Mouse (Mus musculus): ENCODE data around the gene Ccdc61. TPM values are rescaled to one million over a fixed set of nuclear protein-coding genes. Genes with fewer than 3 reads are reported as not detected.
A peak's percentile ranks its signal among the peaks of the same experiment; 100 is the strongest.

The Ccdc61 gene
- polyA plus RNA-seq, 1 experiment from 2014 or later = 32.9 TPM

DNA sequence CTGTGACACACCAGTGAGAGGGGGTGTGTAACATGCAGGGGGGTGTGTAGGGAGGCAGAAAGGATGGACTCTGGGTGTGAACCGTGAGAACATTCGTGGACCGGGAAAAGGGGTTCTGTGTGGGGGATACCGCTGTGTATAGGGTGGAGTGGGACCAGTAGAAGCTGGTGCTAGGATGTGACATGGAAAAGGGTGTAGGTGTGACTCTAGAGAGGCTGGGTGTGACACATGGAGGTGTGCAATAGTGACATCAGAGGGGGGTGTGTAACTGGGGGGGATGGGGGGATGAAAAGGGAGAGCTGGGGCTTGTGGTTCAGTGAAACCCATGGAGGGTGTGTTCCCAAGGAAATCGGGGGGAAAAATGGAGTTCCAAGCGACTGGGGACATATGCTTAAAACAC, 16.7 kb upstream of the Ccdc61 start:
- H3K27me3 ChIP-seq (replicated peaks) = no peaks in the 10 kb centered on the region; the same call in 1 of the 2 replicates
- H3K27ac ChIP-seq = peak overlapping the region; percentile 77; the same call in 1 of the 2 replicates
- no peaks in the 10 kb centered on the region for H3K36me3 ChIP-seq
- peak overlapping the region; percentile 92 for H3K4me3 ChIP-seq
- H3K4me2 ChIP-seq (replicated peaks) = peak overlapping the region; percentile 77
- H3K9ac ChIP-seq = peak overlapping the region; percentile 99
- WGBS = 54% methylated on average over 6 of the region's 6 CpGs
- no peak for ATAC-seq (ENCODE audit: low FRiP score, low read depth)
- no peaks in the 10 kb centered on the region for H3K9me3 ChIP-seq
- peaks cover 63% of the 10 kb centered on the region for H3K4me1 ChIP-seq

GRCm38 (mm10) chr7:18926041-18926790, 16.0 kb upstream of the Ccdc61 start:
- H3K9ac ChIP-seq = peak overlapping the region; percentile 99
- 2% methylated on average over 40 of the region's 42 CpGs for WGBS
- peak overlapping the region; percentile 77 for H3K27ac ChIP-seq
- ATAC-seq (ENCODE audit: low FRiP score, low read depth) = peak; percentile 19
- no peaks in the 10 kb centered on the region for H3K9me3 ChIP-seq
- no peaks in the 10 kb centered on the region for H3K36me3 ChIP-seq
- peak overlapping the region; percentile 77 for H3K4me2 ChIP-seq (replicated peaks)
- peak overlapping the region; percentile 92 for H3K4me3 ChIP-seq
- peaks cover 68% of the 10 kb centered on the region for H3K4me1 ChIP-seq
- H3K27me3 ChIP-seq (replicated peaks) = no peaks in the 10 kb centered on the region; the same call in 1 of the 2 replicates

DNA sequence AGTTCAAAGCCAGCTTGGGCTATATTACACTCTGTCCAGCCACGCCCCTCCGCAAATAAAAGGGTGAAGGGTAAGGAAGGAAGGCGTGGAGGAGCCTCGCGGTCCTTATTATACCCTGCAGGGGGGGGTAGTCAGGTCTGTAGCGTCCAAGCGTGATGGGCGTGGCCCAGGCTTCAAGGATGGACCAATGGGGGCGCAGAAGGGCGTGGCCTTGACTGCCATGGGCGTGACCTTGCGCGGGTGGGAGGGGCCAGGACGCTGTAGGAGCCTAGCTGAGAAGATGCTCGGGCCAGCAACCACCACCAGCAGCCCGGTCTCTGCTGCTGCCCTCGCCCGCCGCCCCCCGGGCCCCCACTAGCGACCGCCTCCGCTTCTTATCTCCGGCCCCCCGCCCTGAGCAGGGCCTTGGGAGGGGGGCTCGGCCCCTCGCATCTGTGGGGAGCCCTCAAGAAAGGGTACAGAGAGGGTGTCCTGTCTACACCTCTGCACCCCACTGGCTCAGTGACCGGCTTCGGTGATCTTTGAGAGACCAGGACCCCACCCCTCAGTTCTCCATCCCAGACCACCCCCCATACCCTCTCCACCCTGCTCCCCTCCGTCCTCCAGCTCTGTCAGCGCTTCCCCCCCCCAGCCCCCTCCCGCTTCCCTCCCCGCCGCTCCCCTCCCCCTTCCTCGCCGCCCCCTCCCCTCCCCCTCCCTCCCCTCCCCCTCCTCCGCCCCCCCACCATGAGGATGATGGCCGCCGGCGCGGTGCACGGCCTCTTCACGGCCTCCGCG, 15.1 kb upstream of the Ccdc61 start, which contains the start of gene Nova2:
Gene Nova2 (plus strand): TSS at position 727 of the 777 bp plus-strand sequence.
- Histone ChIP-seq H3K4me1 (peaks cover 72% of the 10 kb centered on the region), H3K36me3 (no peaks in the 10 kb centered on the region), H3K4me3 (peak within 1 kb of the TSS; percentile 92), H3K4me2 (replicated peaks) (peak within 1 kb of the TSS; percentile 77), H3K27me3 (replicated peaks) (no peaks in the 10 kb centered on the region; the same call in 1 of the 2 replicates), H3K9ac (peak within 1 kb of the TSS; percentile 99), H3K27ac (peak within 1 kb of the TSS; percentile 81), H3K9me3 (no peaks in the 10 kb centered on the region)
- under 1% methylated on average over 30 of the region's 45 CpGs for WGBS
- peak; percentile 80 for ATAC-seq (ENCODE audit: low FRiP score, low read depth)

GRCm38 (mm10) chr7:18924321-18924720, 14.1 kb upstream of the Ccdc61 start:
- peak overlapping the region; percentile 86 for H3K27ac ChIP-seq
- peaks cover 65% of the 10 kb centered on the region for H3K4me1 ChIP-seq
- H3K4me2 ChIP-seq (replicated peaks) = peak overlapping the region; percentile 41
- WGBS = 6% methylated on average over 8 of the region's 8 CpGs
- no peak overlapping the region for H3K4me3 ChIP-seq
- H3K9ac ChIP-seq = 0 out of 2 replicates have a peak overlapping the region, but pooled peaks have one; percentile 13
- H3K27me3 ChIP-seq (replicated peaks) = no peaks in the 10 kb centered on the region; the same call in 1 of the 2 replicates
- 0 out of 2 replicates have a peak, but pooled peaks have one; percentile 5 for ATAC-seq (ENCODE audit: low FRiP score, low read depth)
- H3K36me3 ChIP-seq = no peaks in the 10 kb centered on the region
- no peaks in the 10 kb centered on the region for H3K9me3 ChIP-seq

GRCm38 (mm10) chr7:18923711-18924191, 13.5 kb upstream of the Ccdc61 start:
- peaks cover 61% of the 10 kb centered on the region for H3K4me1 ChIP-seq
- WGBS = 15% methylated on average over 4 of the region's 4 CpGs
- H3K27me3 ChIP-seq (replicated peaks) = no peaks in the 10 kb centered on the region; the same call in 1 of the 2 replicates
- H3K27ac ChIP-seq = peak overlapping the region; percentile 86
- no peaks in the 10 kb centered on the region for H3K9me3 ChIP-seq
- peak overlapping the region; percentile 3; the same call in 1 of the 2 replicates for H3K4me3 ChIP-seq
- no peaks in the 10 kb centered on the region for H3K36me3 ChIP-seq
- peak; percentile 15; the same call in 1 of the 2 replicates for ATAC-seq (ENCODE audit: low FRiP score, low read depth)
- 0 out of 2 replicates have a peak overlapping the region, but pooled peaks have one; percentile 13 for H3K9ac ChIP-seq
- peak overlapping the region; percentile 41 for H3K4me2 ChIP-seq (replicated peaks)

- Histone ChIP-seq H3K4me1 (peaks cover 58% of the 10 kb centered on the region), H3K36me3 (no peaks in the 10 kb centered on the region), H3K4me3 (no peak overlapping the region), H3K27me3 (replicated peaks) (no peaks in the 10 kb centered on the region; the same call in 1 of the 2 replicates), H3K4me2 (replicated peaks) (peak overlapping the region; percentile 41), H3K9ac (no peak overlapping the region), H3K9me3 (no peaks in the 10 kb centered on the region), H3K27ac (peak overlapping the region; percentile 86; the same call in 1 of the 2 replicates)
- no peak for ATAC-seq (ENCODE audit: low FRiP score, low read depth)
- WGBS = 68% methylated on average over 11 of the region's 11 CpGs
Measured at GRCm38 (mm10) chr7:18923267-18923666, 13.1 kb upstream of the Ccdc61 start.

- no peak overlapping the region for H3K9ac ChIP-seq
- ATAC-seq (ENCODE audit: low FRiP score, low read depth) = no peak
- H3K4me3 ChIP-seq = no peak overlapping the region
Measured at GRCm38 (mm10) chr7:18922807-18923206, 12.6 kb upstream of the Ccdc61 start.

GRCm38 (mm10) chr7:18921069-18921468, 10.9 kb upstream of the Ccdc61 start:
- H3K4me2 ChIP-seq (replicated peaks) = peak overlapping the region; percentile 38
- peak; percentile 5; the same call in 1 of the 2 replicates for ATAC-seq (ENCODE audit: low FRiP score, low read depth)
- no peak overlapping the region for H3K4me3 ChIP-seq
- no peak overlapping the region; the same call in 1 of the 2 replicates for H3K9ac ChIP-seq
- WGBS = 1% methylated on average over 12 of the region's 12 CpGs
- peaks cover 41% of the 10 kb centered on the region for H3K4me1 ChIP-seq
- no peaks in the 10 kb centered on the region for H3K36me3 ChIP-seq
- H3K27ac ChIP-seq = no peak overlapping the region
- H3K27me3 ChIP-seq (replicated peaks) = no peaks in the 10 kb centered on the region; the same call in 1 of the 2 replicates
- H3K9me3 ChIP-seq = no peaks in the 10 kb centered on the region

More at GRCm38 (mm10) chr7:18922807-18923206, 12.6 kb upstream of the Ccdc61 start:
- H3K4me1 ChIP-seq = peaks cover 54% of the 10 kb centered on the region
- peak overlapping the region; percentile 86; the same call in 1 of the 2 replicates for H3K27ac ChIP-seq
- WGBS = 31% methylated on average over 5 of the region's 5 CpGs
- no peaks in the 10 kb centered on the region for H3K36me3 ChIP-seq
- peak overlapping the region; percentile 41 for H3K4me2 ChIP-seq (replicated peaks)
- no peaks in the 10 kb centered on the region for H3K9me3 ChIP-seq
- no peaks in the 10 kb centered on the region; the same call in 1 of the 2 replicates for H3K27me3 ChIP-seq (replicated peaks)

DNA sequence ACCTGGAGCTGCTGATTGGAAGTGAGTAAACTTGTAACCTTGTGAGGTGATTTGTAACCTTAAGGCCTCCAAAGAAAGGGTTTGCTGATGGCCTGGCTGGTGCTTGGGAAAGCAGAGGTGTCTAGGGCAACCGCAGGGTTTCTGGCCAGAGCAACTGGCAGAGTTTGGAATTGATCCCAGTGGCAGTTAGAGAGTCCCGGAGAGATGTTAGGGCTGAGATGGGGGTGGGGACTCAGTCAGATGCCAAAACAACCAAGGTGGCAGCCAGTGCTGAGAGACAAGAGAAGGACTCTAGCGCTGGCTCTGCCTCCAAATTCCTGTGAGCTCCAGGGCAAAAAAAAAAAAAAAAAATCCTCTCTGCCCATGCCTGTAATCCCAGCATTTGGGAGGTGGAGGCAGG, 7.7 kb upstream of the Ccdc61 start:
- Histone ChIP-seq H3K36me3 (no peaks in the 10 kb centered on the region), H3K27me3 (replicated peaks) (no peaks in the 10 kb centered on the region; the same call in 1 of the 2 replicates), H3K4me1 (peaks cover 19% of the 10 kb centered on the region), H3K9me3 (no peaks in the 10 kb centered on the region), H3K9ac (no peak overlapping the region), H3K4me2 (replicated peaks) (no peak overlapping the region), H3K27ac (no peak overlapping the region), H3K4me3 (no peak overlapping the region)
- no peak for ATAC-seq (ENCODE audit: low FRiP score, low read depth)
- WGBS = 67% methylated on average over 3 of the region's 3 CpGs

DNA sequence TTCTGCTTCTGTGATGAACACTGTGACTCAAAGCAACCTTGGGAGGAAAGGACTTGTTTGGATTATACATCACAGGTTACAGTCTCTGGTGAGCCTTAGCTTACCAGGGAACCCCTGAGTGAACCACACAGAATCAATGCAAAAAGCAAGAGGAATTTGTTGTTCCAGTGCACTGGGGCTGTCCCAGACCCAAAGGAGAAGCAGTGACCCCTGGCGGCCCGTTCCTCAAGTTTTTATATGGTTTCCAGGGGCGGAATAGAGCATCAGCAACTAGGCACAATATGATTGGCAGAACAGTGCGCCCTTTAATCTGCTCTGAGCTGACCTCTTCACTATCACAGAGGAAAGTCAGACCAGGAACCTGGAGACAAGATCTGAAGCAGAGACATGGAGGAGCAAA, 6.0 kb upstream of the Ccdc61 start:
- 71% methylated on average over 4 of the region's 4 CpGs for WGBS

DNA sequence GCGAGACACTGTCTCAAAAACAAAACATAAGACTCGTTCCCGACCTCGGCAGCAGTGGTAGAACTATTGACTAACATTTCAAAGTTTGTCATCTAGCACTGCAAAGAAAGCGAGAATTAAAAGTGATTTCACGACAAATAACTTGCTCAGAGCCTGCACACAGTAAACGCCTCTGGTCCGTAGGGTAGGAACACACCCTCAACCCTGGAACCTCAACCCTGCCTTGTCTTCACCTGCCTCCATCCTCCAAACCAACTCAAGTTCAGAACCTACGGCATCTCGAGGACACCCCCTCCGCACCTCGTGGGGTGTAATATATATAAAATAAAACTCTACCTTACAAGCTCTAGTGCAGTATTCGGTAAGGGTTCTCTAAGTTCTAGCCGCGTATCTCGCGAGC, 418 bp downstream of the Ccdc61 start:
- Histone ChIP-seq H3K27me3 (replicated peaks) (no peaks in the 10 kb centered on the region), H3K9me3 (no peaks in the 10 kb centered on the region), H3K27ac (no peak overlapping the region), H3K4me1 (peaks cover 19% of the 10 kb centered on the region), H3K36me3 (no peaks in the 10 kb centered on the region; the same call in 1 of the 2 replicates), H3K9ac (peak overlapping the region; percentile 44), H3K4me2 (replicated peaks) (peak overlapping the region; percentile 74), H3K4me3 (peak overlapping the region; percentile 52)
- 10% methylated on average over 17 of the region's 17 CpGs for WGBS
- no peak; the same call in 1 of the 2 replicates for ATAC-seq (ENCODE audit: low FRiP score, low read depth)

More for the DNA sequence above, 6.0 kb upstream of the Ccdc61 start:
- Histone ChIP-seq H3K4me2 (replicated peaks) (no peak overlapping the region), H3K4me3 (no peak overlapping the region), H3K9me3 (no peaks in the 10 kb centered on the region), H3K27ac (no peak overlapping the region), H3K9ac (no peak overlapping the region), H3K27me3 (replicated peaks) (no peaks in the 10 kb centered on the region), H3K36me3 (no peaks in the 10 kb centered on the region), H3K4me1 (peaks cover 5% of the 10 kb centered on the region; the same call in 1 of the 2 replicates)
- no peak for ATAC-seq (ENCODE audit: low FRiP score, low read depth)

Measured in neural tube, embryonic 12.5 days (tissue).